Mouse (Mus musculus): ENCODE measurements around the gene Ccdc80.

The Ccdc80 gene

DNA sequence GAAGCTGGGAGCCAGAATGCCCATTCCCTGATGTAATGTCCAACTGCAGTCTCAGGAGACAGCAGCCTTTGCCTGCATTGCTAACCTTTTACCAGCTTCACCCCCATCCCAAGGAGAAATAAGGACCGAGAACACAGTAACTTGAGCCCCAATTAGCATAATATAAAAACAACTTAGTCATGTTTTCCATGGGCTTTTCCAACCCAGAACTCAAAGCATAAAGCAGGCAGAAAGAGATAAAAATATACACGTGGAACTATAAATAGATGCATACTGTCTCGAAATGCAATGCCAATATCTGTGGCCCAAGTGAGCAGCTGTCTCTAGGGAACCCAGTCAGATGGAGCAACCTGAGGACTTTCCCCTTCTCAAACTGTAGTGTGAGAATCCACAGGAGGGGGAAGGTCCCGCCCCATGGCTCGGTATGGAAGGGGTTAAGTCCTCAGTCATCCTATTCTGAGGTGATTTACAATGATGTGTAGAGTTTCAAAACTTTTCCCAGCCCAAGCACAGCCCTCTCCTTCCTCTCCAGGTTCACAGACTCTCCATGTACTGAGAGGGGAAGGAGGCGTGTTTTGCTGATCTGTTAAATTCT is at the start of gene Ccdc80:
Gene Ccdc80, plus strand, starts transcription at position 266 of the 595 bp plus-strand sequence.
- DNase-seq (ENCODE audit: low read depth, low spot score), result peak; percentile 90

DNA sequence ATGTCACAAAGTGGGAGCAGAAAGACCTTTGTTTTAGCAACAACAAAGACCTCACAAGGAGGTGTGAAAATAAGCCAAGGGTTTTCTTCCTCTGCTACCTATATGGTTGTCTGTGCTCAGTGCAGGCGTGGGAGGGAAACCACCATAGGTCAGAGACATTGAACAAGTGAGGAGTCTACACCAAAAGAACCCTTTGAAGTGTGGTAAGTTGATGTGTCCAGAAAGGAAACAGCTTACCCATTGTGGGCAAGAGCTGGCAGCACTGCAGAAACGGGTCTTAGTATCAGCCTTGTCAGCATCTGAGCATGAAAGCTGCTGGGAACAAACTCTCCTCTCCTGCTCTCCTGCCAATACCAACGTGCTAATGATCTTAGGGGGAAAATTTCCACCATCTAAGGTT is 48.4 kb upstream of the Ccdc80 start:
- peak; percentile 53 for DNase-seq (ENCODE audit: low read depth, low spot score)

DNA sequence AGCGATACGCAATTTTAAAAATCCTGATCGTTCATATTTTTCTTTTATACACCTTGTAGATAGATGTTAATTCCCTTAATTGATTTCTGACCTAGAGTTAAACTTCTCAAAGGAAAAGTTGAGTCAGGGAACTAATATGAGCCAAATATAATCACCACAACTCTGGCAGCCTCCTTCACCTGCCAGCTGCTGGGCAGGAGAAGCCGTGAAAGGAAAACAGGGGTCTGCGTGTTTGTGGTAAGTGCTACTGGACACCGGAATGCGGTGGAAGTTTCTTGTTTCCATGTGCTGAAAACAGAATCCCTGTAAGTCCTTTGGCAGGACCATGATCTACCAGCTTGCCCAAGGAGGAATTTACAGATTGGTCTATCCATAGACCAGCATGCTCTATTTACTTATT is 36.0 kb upstream of the Ccdc80 start:
- no peak for DNase-seq (ENCODE audit: low read depth, low spot score)

DNA sequence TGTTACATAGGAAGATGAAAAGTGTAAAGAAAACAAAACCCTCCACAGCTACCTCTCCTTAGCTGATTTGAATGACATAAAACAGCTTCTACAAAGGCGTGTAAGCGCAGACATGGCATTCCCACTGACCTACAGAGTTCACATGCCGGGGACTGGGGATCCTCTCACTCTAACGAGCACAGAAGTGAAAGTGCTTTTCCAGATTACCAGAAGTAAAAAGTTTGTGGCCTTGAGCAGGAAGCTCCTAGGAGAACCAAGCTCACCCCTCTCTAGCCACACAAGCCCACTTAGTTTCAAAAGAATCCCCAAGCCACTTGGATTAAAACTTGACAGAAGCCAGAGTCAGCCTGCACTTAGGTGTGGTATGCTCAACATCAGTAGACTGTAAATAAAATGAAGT is 35.3 kb upstream of the Ccdc80 start:
- DNase-seq (ENCODE audit: low read depth, low spot score), result no peak

DNA sequence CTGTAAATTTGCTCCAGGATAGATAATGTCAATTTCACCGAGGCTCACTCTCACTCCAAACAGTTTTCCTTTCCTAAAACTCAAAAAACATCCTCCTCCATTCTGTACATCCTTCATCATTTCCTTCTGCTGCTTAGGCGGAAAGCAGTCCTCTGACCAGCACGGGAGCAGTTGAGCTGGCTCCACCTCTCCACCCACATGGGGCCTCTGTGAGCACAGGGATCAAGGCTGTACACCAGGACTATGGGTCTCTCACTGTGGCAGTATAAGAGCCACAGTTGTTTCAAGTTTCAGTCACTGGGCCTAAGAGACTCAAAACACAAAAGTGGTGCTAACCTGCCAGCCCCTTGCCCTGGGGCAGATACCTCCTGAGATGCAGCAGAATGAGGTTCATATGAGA is 32.1 kb upstream of the Ccdc80 start:
- DNase-seq (ENCODE audit: low read depth, low spot score), result no peak

DNA sequence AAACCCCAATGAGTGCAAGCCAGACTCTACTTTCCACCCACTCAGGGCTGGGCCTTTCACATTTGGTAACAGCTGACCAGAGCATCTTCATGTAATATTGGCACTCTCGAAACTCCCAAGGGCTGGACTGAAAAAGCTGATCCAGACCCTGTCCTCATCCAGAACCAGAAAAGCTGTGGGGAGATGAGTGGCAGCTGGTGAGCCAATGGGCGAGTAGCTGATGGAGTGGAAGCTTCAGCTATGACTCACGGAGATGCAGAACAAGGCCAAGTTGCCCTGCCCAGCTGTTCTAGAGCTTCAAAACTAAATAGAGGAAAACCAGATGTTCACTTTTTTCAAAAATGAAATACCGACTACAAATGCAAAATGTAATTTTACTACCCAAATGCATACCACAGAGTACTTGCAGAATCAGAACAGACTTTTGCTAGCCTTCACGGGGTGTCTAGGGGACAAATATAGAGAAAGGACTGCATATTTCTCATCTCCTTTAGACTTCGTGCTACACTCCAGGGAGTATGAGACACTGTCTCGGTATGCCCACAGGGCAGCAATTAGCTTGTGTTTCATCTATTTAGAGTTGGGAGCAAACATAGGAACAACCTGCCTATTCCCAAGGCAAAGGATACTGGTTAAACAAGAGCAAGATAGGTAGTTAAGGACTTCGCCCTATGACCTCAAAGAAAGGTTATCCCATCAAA is 22.7 kb upstream of the Ccdc80 start:
- DNase-seq (ENCODE audit: low read depth, low spot score), result peak; percentile 99

DNA sequence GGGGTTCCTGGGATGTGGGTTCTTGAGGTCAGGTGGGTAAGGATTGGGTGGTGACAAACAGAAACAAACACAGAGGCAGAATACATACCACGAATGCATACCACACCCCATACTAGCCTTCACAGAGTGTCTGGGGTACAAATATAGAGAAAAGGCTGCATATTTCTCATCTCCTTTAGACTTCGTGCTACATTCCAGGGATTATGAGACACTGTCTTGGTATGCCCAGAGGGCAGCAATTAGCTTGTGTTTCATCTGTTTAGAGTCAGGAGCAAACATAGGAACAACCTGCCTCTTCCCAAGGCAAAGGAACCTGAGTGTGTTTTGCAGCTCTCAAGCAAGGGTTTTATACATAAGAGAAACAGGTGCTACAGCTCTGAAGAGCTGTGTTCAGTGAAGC is 21.8 kb upstream of the Ccdc80 start:
- DNase-seq (ENCODE audit: low read depth, low spot score), result peak; percentile 70

DNA sequence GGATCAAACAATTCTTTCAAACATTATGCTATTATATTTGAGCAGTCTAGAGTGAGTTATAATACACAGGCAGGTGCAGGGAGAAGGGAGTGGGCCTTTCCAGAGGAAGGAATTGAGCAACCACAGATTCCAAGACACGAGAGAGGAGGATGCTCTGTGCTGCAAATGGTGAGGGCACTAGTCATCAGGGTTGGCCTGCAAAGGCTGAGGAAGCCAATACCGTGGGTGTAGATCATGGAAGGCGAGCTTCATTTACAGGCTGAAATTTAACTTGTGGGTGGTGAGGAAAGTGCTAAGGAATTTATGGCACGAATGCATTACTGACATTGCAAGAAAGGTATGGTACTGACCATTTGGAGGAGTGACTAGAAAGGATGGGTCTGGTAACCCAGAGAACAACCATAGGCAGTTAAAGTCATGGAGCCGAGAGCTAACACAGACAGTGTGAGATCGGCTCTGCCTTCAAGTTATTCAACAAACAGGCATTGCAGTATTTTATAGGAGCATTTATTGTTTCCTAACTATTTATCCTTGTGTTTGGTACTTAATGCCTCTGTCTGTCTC is 15.6 kb upstream of the Ccdc80 start:
- peak; percentile 75 for DNase-seq (ENCODE audit: low read depth, low spot score)

DNA sequence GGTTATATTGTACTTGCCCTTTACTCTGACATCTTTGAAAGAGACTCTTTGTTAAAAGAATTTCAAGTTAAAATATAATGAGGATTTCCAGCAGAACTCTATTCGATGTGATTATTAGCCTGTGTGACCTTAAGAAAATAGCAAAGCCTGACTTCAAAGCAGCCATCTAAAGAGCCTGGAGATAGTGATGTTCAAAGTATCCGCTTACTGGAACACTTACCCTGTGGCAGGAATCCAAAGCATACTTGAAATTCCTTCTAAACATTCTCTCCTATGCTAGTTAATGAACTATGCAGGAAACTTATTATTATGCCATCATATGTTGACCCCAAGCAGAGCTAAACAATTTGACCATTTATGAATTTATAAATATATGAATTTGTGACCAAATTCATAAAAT is 13.9 kb upstream of the Ccdc80 start:
- peak; percentile 36 for DNase-seq (ENCODE audit: low read depth, low spot score)

DNA sequence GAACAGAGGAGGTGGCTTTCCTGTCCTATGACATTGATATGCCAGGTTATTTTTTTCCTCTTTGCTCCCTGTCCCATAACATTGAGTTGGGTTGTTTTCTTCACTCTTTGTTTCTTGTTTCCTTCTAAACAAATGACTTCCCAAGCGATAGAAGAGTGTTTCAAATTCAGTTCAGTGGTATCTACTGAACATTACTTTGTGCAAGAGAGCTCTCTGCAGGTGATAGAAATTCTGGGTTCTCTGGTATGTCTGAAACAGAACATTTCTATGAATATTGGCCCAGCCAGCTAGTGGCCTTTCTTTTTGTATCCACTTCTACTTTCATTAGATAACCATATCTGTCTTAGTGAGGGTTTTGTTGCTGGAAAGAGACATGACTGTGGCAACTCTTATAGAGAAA is 4.4 kb upstream of the Ccdc80 start:
- DNase-seq (ENCODE audit: low read depth, low spot score), result no peak

DNA sequence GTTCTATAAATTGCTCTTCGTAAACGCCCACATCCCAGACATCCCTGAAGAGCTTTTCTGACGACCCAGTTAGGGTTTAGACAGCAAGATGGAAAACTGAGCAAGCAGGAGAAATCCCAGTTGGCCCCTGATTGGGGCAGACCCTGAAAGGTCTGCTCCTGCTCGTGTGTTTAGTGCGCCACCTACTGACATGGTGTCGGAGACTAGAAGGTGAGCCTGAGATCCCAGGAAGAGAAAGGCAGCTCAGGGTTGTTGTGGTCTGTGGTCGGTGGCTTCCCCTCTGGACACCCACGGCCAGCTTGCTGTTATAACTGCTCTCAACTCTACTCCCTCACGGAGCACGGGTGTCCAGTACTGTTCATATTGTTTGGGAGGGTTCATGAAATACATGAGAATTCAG is 3.2 kb upstream of the Ccdc80 start:
- peak; percentile 93 for DNase-seq (ENCODE audit: low read depth, low spot score)

DNA sequence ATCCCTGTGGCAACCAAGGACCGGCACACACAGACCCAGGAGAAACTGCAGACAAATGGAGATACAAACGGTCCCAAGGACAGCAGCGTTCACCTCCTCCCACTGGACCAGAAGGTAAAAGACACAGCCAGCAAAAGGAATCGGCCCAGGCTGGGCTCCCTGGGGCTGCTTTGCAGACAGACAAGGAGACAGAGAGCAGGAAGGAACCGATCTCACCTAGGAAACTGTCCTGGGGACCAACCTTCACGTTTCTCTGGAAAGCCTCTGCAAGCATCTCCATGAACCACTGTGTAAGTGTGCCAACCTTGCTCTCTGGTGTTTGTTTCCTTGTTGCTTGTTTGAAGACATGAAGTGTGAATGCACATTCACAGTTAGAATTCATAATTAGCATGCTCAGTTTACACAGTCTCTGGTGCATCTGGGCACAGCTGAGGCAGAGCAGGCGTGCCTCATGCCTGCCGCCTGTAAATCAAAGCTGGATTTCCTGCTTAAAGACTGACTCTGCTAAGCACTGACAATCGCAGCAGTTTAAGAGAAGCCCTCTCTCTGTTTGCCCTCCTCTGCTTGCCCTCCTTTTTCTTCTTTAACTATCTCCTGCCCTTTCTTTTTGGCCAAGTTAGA is 1.0 kb downstream of the Ccdc80 start:
- DNase-seq (ENCODE audit: low read depth, low spot score), result peak; percentile 62

DNA sequence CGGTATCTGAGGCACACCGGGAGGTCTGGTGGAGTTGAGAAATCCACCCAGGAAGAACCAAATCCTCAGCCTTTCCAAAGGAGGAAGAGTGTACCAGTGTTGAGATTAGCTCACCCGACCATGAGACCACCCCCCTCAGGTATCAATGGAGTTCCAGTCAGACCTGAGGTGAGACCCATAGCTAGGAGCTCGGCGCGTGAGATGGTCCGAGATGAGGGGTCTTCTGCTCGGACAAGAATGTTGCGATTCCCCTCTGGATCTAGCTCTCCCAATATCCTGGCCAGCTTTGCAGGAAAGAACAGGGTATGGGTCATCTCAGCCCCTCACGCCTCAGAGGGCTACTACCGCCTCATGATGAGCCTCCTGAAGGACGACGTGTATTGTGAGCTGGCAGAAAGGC is 1.8 kb downstream of the Ccdc80 start:
- no peak for DNase-seq (ENCODE audit: low read depth, low spot score)

DNA sequence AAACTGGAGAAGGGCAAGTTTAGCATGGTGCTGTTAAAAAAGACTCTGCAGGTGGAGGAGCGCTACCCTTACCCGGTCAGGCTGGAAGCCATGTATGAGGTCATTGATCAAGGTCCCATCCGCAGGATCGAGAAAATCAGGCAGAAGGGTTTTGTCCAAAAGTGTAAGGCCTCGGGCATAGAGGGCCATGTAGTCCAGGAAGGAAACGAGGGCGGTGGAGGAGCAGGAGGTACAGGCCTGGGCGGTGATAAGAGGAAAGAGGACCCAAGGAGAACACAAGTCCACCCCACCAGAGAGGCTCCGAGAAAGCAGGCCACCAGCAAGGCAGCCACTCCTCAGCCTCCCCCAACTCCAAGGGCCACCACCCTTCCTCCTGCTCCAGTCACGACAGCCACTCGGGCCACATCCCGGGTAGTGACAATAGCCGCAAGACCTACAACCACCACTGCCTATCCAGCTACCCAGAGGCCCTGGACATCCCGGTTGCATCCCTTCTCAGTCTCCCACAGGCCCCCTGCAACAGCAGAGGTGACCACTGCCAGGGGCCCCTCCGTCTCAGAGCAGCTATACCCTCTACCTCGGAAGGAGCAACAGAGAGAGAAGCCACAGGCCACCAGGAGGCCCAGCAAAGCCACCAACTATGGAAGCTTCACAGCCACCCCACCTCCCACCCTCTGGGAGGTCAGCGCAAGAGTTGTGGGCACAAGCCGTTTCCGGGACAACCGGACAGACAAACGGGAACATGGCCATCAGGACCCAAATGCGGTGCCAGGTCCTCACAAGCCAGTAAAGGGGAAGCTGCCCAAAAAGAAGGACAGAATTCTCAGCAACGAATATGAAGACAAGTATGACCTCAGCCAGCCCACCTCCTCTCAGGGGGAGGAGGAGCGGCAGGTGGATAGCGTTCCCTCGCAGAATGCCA is 2.6 kb downstream of the Ccdc80 start:
- DNase-seq (ENCODE audit: low read depth, low spot score), result no peak

DNA sequence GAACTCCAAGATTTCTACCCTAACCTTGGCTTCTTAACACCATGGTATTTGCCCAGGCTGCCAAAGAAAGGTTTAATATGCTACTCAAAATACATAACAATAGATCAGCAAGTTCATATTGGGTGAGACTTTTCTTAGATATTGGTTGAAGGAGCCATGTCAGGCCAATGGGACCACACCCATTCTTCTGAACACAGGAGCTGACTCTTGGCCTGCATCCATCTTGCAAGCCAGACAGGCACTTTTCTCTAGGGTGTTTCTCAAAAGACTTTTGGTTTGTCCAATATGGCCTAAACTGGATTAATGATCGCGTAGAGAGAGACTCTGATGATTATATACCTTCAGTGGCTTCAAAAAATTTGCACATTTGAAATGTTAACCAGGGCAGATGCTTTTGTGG is 4.3 kb downstream of the Ccdc80 start:
- peak; percentile 57 for DNase-seq (ENCODE audit: low read depth, low spot score)

DNA sequence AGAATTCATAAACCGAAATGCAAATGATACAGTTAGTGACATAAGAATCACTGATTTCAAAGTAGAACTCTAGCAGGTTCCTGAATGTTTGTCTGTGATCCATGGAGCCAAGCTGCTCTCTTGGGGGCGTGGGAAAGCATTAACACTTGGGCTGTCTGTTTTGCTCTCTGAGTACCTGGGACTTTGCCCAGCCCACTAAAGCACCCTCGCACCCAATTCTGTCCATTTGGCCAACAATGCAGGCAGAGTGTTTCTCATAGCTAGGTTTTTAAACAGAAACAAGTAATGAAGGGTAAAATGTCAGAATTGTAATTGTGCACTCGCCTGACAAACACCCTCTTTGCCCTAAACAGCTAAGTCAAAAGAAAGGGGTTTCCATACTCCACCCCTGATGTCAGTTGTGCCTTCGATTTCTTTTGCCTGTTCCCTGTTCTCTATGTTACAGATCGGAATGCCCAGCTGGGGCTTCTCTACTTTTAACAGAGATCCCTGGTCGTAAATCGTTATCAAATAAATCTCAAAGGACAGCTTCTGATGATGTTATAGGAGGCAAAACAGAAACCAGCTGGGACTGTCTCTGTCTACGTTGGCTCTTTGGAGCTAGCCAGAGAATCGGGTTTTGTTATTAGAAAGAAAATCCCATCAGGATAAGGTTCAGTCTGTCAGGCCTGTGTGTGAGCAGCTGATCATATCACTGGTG is 5.1 kb downstream of the Ccdc80 start:
- DNase-seq (ENCODE audit: low read depth, low spot score), result no peak

DNA sequence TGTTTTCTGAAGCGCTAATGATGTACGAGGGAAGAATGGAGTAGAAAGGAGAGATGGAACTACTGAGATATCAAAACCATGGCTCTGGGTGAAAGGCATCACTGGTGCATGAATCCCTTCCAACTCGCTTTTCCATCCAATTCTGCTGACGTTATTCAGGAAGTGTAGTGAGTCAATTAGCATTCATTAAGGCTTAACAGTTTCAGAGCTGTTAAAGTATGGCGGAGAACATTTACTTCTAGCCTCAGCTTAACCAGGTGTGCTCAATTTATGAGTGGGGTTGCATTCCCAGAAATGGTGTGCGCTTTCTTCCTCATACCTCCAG is 5.6 kb downstream of the Ccdc80 start:
- DNase-seq (ENCODE audit: low read depth, low spot score), result no peak

DNA sequence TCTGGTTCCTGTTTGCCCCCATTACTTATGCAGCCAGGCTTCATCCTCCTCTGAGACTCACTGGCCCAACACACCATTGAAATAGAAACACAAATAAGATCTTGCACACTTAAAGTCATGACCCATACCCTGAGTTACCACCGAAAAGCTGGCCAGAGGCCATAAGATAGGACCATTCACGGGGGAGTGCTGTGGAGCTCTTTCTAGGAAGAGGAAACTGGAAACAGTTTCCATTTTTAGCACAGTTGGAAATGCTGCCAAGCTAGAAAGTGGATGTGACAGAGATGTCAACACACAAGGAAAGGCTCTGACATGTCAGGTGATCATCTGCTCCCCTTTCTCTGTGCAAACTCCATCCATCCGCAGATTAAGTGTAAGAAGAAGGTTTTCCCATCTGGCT is 7.7 kb downstream of the Ccdc80 start:
- DNase-seq (ENCODE audit: low read depth, low spot score), result no peak

DNA sequence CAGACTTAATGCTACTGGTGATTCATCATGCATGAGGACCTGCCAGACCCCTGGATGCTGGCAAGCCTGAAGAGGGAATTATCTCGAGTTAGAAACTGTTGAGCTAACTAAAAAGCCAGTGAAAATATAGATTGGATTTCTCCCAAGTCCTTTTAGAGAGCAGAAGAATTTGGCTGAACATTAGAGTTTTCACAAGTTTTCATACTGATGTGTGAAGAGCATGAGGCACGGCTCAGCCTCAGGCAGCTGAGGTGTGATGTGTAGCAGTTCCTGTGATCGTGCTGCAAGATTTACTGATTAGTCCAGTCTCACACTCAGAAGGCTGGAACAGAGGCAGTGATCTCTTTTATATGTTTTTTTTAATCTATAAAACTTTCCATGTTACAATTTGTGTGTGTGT is 11.8 kb downstream of the Ccdc80 start:
- DNase-seq (ENCODE audit: low read depth, low spot score), result no peak

DNA sequence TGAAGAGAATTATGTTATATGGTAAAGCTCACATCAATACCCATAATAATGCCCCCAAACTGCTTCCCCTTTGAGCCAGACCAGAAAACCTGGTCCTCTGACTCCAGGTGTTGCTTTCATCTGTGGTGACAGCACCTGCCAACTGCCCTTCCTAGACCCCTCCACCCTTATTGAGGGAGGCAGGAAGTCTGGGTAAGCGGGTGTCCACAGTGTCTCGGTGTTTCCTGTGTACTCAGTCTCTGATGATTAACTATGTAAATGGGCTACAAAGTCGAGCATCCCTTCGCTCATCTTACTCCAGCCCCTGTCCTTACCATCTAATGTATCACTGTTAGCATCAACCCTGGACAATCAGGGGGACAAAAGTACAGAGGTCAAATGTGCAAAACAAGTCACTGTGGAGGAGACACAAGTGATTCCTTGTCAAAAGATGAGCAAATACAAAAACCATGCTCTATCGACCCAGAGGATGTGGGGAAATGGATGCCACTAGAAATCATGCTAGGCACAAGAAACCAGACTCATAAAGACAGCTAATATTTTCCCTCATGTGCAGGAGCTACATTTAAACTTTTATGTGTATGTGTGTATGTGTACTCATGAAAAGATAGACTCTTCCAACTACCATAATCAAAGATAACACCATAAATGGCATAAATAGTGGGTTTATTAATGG is 15.1 kb downstream of the Ccdc80 start:
- DNase-seq (ENCODE audit: low read depth, low spot score), result no peak

DNA sequence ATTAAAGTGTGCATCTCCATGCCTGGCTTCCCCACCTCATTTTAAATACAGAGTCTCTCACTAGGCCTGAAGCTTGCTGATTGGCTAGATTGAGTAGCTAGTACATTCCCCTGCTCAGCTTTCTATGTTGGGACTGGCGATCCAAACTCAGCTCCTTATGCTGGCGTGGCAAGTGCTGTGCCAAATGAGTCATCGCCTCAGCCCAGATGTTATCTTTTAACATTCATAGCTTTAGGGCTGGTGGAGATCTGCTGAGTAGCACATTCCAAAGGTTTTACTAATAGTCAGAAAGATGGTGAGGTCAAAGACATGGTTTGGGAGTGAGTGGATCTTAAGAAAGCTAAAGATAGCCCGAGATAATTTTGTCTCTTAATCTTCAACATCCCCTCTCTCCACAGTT is 17.3 kb downstream of the Ccdc80 start:
- DNase-seq (ENCODE audit: low read depth, low spot score), result peak; percentile 100

Measured in 3T3-L1 (cell line).